Mouse (Mus musculus): Measurements from ENCODE around the gene Xrcc4.
"Not testable (repeated sequence)": the region's sequence is repeated elsewhere in the genome, so short reads cannot be mapped to it uniquely, and the experiment has no call there.

Gene Xrcc4

GRCm38 (mm10) chr13:89809024-89809423 lies 280.4 kb downstream of the Xrcc4 start:
- no peak for DNase-seq

GRCm38 (mm10) chr13:89801901-89802300 lies 287.5 kb downstream of the Xrcc4 start:
- DNase-seq = no peak

GRCm38 (mm10) chr13:89797721-89798120 lies 291.7 kb downstream of the Xrcc4 start:
- no peak for DNase-seq

- DNase-seq = no peak
These were observed 297.9 kb downstream of the Xrcc4 start for GRCm38 (mm10) chr13:89791475-89791874.

GRCm38 (mm10) chr13:89782886-89783285 lies 306.5 kb downstream of the Xrcc4 start:
- no peak for DNase-seq

- DNase-seq = no peak
These were observed 309.1 kb downstream of the Xrcc4 start for GRCm38 (mm10) chr13:89780276-89780675.

- DNase-seq = peak; percentile 42
These were observed 310.0 kb downstream of the Xrcc4 start for GRCm38 (mm10) chr13:89779208-89779911.

- DNase-seq = no peak
These were observed 311.6 kb downstream of the Xrcc4 start for GRCm38 (mm10) chr13:89777764-89778163.

- DNase-seq = no peak
These were observed 312.3 kb downstream of the Xrcc4 start for GRCm38 (mm10) chr13:89777146-89777545.

- DNase-seq = no peak
These were observed 322.9 kb downstream of the Xrcc4 start for GRCm38 (mm10) chr13:89766551-89766950.

- DNase-seq = no peak
These were observed 323.4 kb downstream of the Xrcc4 start for GRCm38 (mm10) chr13:89765966-89766365.

- DNase-seq = no peak
These were observed 327.1 kb downstream of the Xrcc4 start for GRCm38 (mm10) chr13:89762339-89762738.

GRCm38 (mm10) chr13:89756347-89756746 lies 333.1 kb downstream of the Xrcc4 start:
- DNase-seq = no peak

GRCm38 (mm10) chr13:89750562-89750961 lies 338.8 kb downstream of the Xrcc4 start:
- DNase-seq = not testable (repeated sequence)

GRCm38 (mm10) chr13:89743201-89743600 lies 346.2 kb downstream of the Xrcc4 start:
- DNase-seq = no peak

GRCm38 (mm10) chr13:89742686-89743200 lies 346.7 kb downstream of the Xrcc4 start:
- no peak for DNase-seq

- DNase-seq = peak; percentile 22
These were observed 347.4 kb downstream of the Xrcc4 start, which contains the start of gene Vcan for GRCm38 (mm10) chr13:89741766-89742685. Gene Vcan, minus strand, starts transcription at chr13:89742509.

GRCm38 (mm10) chr13:89741116-89741551 lies 348.3 kb downstream of the Xrcc4 start:
- DNase-seq = peak; percentile 6

GRCm38 (mm10) chr13:89740243-89741115 lies 348.9 kb downstream of the Xrcc4 start:
- peak; percentile 44 for DNase-seq

- DNase-seq = peak; percentile 34
These were observed 349.6 kb downstream of the Xrcc4 start for GRCm38 (mm10) chr13:89739696-89740242.

GRCm38 (mm10) chr13:89738776-89739695 lies 350.4 kb downstream of the Xrcc4 start:
- DNase-seq = peak; percentile 71
